Mouse (Mus musculus) embryonic stem cell, embryonic (primary cell): Measurements from ENCODE around the gene Axdnd1.

Experiments
- CTCF ChIA-PET, 4 experiments: fragments of 300-600 bp in 2 of 4; fragments of 350-600 bp in 2 of 4; sonication (Branson Sonifier 250); formaldehyde crosslinking; loops; one replicate each; lab custom pipeline; 2022; ENCODE audit warnings: inconsistent platforms in 2 of 4; lab: Charles Lee
- POLR2A ChIA-PET, 4 experiments: fragments of 300-600 bp in 2 of 4; fragments of 350-600 bp in 2 of 4; sonication (Branson Sonifier 250); formaldehyde crosslinking; loops; one replicate each; lab custom pipeline; 2022; ENCODE audit warnings: antibody characterized with exemption in 4 of 4, inconsistent platforms in 1 of 4; lab: Charles Lee

Axdnd1 gene

GRCm38 (mm10) chr1:156420671-156421297, at the start of gene Axdnd1:
Gene Axdnd1, minus strand, starts transcription at chr1:156421159.
- ChIA-PET CTCF (interaction anchor here in 2 of 4 experiments (0.6 to 0.7 kb wide), 2 partner anchors 484 to 700 kb away, joined by 3 read pairs; no protein-coding TSS in a partner anchor), POLR2A (interaction anchor here in 2 of 4 experiments (0.5 to 2.0 kb wide), 5 partner anchors 11 to 137 kb away, joined by 3 to 6 read pairs (median 4); no protein-coding TSS in a partner anchor)

GRCm38 (mm10) chr1:156470557-156470956, 49.6 kb upstream of the Axdnd1 start:
- CTCF ChIA-PET = no interaction called here
- POLR2A ChIA-PET = no interaction called here

- POLR2A ChIA-PET = interaction anchor here in 2 of 4 experiments (0.6 to 0.9 kb wide), 2 partner anchors 9 to 19 kb away, joined by 4 read pairs; no protein-coding TSS in a partner anchor
- CTCF ChIA-PET = interaction anchor here in 3 of 4 experiments (0.6 kb wide), 4 partner anchors 16 to 607 kb away, joined by 3 to 6 read pairs (median 4); no protein-coding TSS in a partner anchor
These were observed 47.6 kb upstream of the Axdnd1 start for GRCm38 (mm10) chr1:156468576-156468975.

- CTCF ChIA-PET = interaction anchor here in 2 of 4 experiments (0.6 kb wide), 2 partner anchors 15 to 608 kb away, joined by 3 to 6 read pairs; no protein-coding TSS in a partner anchor
- POLR2A ChIA-PET = interaction anchor here in 2 of 4 experiments (0.6 to 0.9 kb wide), 2 partner anchors 8 to 18 kb away, joined by 4 read pairs; no protein-coding TSS in a partner anchor
These were observed 46.8 kb upstream of the Axdnd1 start for GRCm38 (mm10) chr1:156467655-156468255.

- ChIA-PET CTCF (no interaction called here), POLR2A (no interaction called here)
These were observed 44.0 kb upstream of the Axdnd1 start for GRCm38 (mm10) chr1:156464963-156465362.

GRCm38 (mm10) chr1:156463981-156464853, 43.3 kb upstream of the Axdnd1 start:
- ChIA-PET POLR2A (interaction anchor here in 2 of 4 experiments (0.7 kb wide), 2 partner anchors 9 to 17 kb away, joined by 3 read pairs; no protein-coding TSS in a partner anchor), CTCF (interaction anchor here in 1 of 4 experiments (0.5 kb wide), 1 partner anchor 9 kb away, joined by 3 read pairs; no protein-coding TSS in a partner anchor)

GRCm38 (mm10) chr1:156462273-156462991, 41.5 kb upstream of the Axdnd1 start:
- POLR2A ChIA-PET = interaction anchor here in 1 of 4 experiments (0.9 kb wide), 1 partner anchor 11 kb away, joined by 3 read pairs; no protein-coding TSS in a partner anchor

GRCm38 (mm10) chr1:156461036-156461435, 40.1 kb upstream of the Axdnd1 start:
- CTCF ChIA-PET = no interaction called here
- POLR2A ChIA-PET = interaction anchor here in 2 of 4 experiments (0.7 to 1.2 kb wide), 4 partner anchors 10 to 349 kb away, joined by 3 read pairs; no protein-coding TSS in a partner anchor

More at GRCm38 (mm10) chr1:156462273-156462991, 41.5 kb upstream of the Axdnd1 start:
- CTCF ChIA-PET = no interaction called here

GRCm38 (mm10) chr1:156460216-156460615, 39.3 kb upstream of the Axdnd1 start:
- ChIA-PET POLR2A (interaction anchor here in 1 of 4 experiments (1.0 to 1.4 kb wide), 2 partner anchors 8 to 10 kb away, joined by 4 read pairs; no protein-coding TSS in a partner anchor), CTCF (no interaction called here)

GRCm38 (mm10) chr1:156459690-156460089, 38.7 kb upstream of the Axdnd1 start:
- CTCF ChIA-PET = interaction anchor here in 1 of 4 experiments (0.6 kb wide), 1 partner anchor 13 kb away, joined by 3 read pairs; no protein-coding TSS in a partner anchor
- POLR2A ChIA-PET = interaction anchor here in 1 of 4 experiments (1.0 to 1.4 kb wide), 2 partner anchors 9 to 10 kb away, joined by 4 read pairs; no protein-coding TSS in a partner anchor

GRCm38 (mm10) chr1:156458391-156459060, 37.6 kb upstream of the Axdnd1 start:
- POLR2A ChIA-PET = interaction anchor here in 2 of 4 experiments (0.6 to 1.4 kb wide), 2 partner anchors 8 to 9 kb away, joined by 4 to 6 read pairs; no protein-coding TSS in a partner anchor

GRCm38 (mm10) chr1:156455005-156455758, 34.2 kb upstream of the Axdnd1 start:
- ChIA-PET POLR2A (interaction anchor here in 1 of 4 experiments (1.6 to 2.0 kb wide), 2 partner anchors 8 to 12 kb away, joined by 4 to 5 read pairs; no protein-coding TSS in a partner anchor), CTCF (no interaction called here)

More at GRCm38 (mm10) chr1:156458391-156459060, 37.6 kb upstream of the Axdnd1 start:
- CTCF ChIA-PET = no interaction called here

- CTCF ChIA-PET = no interaction called here
- POLR2A ChIA-PET = interaction anchor here in 1 of 4 experiments (1.2 to 2.0 kb wide), 3 partner anchors 8 to 104 kb away, joined by 3 to 5 read pairs (median 4); partner anchors contain the start of gene Abl2
These were observed 33.4 kb upstream of the Axdnd1 start for GRCm38 (mm10) chr1:156454384-156454783.

- CTCF ChIA-PET = no interaction called here
- POLR2A ChIA-PET = interaction anchor here in 1 of 4 experiments (0.6 to 1.6 kb wide), 3 partner anchors 11 to 105 kb away, joined by 3 to 5 read pairs (median 3); partner anchors contain the start of gene Abl2
These were observed 32.9 kb upstream of the Axdnd1 start for GRCm38 (mm10) chr1:156453876-156454275.

GRCm38 (mm10) chr1:156450478-156450877, 29.5 kb upstream of the Axdnd1 start:
- POLR2A ChIA-PET = interaction anchor here in 3 of 4 experiments (0.7 to 1.1 kb wide), 4 partner anchors 9 to 32 kb away, joined by 4 to 6 read pairs (median 4); no protein-coding TSS in a partner anchor

GRCm38 (mm10) chr1:156449691-156450090, 28.7 kb upstream of the Axdnd1 start:
- ChIA-PET POLR2A (interaction anchor here in 3 of 4 experiments (0.5 to 1.1 kb wide), 3 partner anchors 10 to 23 kb away, joined by 4 read pairs; no protein-coding TSS in a partner anchor), CTCF (no interaction called here)

More at GRCm38 (mm10) chr1:156450478-156450877, 29.5 kb upstream of the Axdnd1 start:
- CTCF ChIA-PET = no interaction called here
